Mouse (Mus musculus) cortical plate, adult 2 months (tissue): ENCODE measurements at regions not wholly inside any gene's neighbourhood (a gene's known extent, or its start where the extent isn't known, plus 50 kb on each side); places are given as distances from the start of the nearest gene placed in this dataset.
"Not testable (repeated sequence)": the region's sequence is repeated elsewhere in the genome, so short reads cannot be mapped to it uniquely, and the experiment has no call there.

Experiments
- H3K27ac ChIP-seq: fragments of 200-500 bp; 2 replicates; pipeline ENCODE4 v1.5.1; 2012; ENCODE audit warnings: low read length, control low read depth, inconsistent platforms; ENCODE audit not compliant: insufficient read depth
- H3K4me1 ChIP-seq: fragments of 200-500 bp; 2 replicates; pipeline ENCODE4 v1.6.1; 2011; ENCODE audit warnings: low read length; ENCODE audit not compliant: control insufficient read depth, insufficient read depth
- H3K4me3 ChIP-seq: fragments of 200-500 bp; 2 replicates; pipeline ENCODE4 v1.5.1; 2011; ENCODE audit warnings: mild to moderate bottlenecking, low read length, control low read depth; ENCODE audit not compliant: insufficient read depth
- CTCF ChIP-seq: fragments of 200-500 bp; IDR thresholded peaks from 2 replicates; pipeline ENCODE4 v1.5.1; 2011; ENCODE audit warnings: mild to moderate bottlenecking, control low read depth, low read length; ENCODE audit not compliant: insufficient read depth; ENCODE audit errors: extremely low read depth
- POLR2A ChIP-seq: fragments of 200-500 bp; IDR thresholded peaks from 2 replicates; pipeline ENCODE4 v1.6.1; 2011; ENCODE audit warnings: mild to moderate bottlenecking, low read length, control low read depth; ENCODE audit not compliant: insufficient read depth; ENCODE audit errors: extremely low read depth

DNA sequence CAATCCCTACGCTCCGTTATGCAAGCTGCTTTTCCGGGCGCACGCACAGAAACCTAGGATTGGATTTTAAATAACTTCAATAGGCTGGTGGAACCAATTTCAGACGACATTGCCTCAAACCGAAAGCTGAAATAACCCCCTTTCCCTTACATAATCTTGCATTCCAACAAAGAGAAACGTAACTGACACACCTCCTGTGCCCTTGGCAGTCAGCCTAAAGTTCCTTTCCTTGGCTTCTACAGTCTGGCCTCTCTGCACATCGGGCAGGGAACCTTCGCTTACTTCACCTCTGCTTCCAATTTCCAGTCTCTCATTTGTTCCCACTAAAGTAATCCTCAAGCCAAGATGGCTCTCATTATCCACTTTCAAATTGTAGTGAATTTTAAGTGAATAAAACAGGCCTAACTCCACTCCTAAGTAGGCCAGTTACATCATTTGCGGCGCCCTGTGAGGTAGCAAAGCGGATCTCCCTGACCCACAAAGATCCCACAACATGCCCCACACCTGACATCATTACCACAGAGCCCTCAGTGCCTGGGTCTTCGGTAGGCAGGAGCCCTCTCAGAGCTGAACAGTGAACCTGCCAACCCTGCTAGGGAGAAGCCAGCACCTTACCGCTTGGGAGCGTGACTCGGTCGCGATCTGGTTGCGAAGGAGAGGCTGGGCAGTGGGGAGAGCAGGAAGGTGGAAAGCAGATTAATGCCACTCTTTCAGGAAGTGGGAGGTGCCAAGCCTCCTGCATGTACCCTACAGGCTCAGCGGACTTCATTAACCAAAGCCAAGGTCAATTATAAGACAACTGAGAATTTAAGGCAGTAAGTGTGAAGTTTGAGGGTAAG lies 279.0 kb upstream of the Arglu1 start:
- no peak for TF ChIP-seq POLR2A
- TF ChIP-seq CTCF, result no peak
- Histone ChIP-seq H3K4me1 (no peaks in the 10 kb centered on the region), H3K4me3 (no peak overlapping the region), H3K27ac (no peak overlapping the region)

DNA sequence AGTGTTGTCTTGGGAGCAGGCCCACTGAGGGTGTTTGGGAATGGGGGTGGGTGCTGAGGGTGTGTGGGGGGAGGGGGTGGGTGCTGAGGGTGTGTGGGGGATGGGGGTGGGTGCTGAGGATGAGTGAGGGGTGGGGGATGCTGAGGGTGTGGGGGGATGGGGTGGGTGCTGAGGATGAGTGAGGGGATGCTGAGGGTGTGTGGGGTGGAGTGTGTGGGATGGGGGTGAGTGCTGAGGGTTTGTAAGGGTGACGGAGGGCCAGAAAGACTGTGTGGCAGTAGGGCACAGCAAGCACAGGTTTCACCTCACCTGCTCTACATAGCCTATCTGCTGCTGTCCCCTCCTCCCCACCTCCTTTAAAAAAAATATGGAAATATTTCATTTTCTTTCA lies 276.3 kb upstream of the Arglu1 start:
- Histone ChIP-seq H3K4me3 (no peak overlapping the region), H3K27ac (no peak overlapping the region), H3K4me1 (no peaks in the 10 kb centered on the region)
- TF ChIP-seq CTCF (no peak), POLR2A (no peak)

DNA sequence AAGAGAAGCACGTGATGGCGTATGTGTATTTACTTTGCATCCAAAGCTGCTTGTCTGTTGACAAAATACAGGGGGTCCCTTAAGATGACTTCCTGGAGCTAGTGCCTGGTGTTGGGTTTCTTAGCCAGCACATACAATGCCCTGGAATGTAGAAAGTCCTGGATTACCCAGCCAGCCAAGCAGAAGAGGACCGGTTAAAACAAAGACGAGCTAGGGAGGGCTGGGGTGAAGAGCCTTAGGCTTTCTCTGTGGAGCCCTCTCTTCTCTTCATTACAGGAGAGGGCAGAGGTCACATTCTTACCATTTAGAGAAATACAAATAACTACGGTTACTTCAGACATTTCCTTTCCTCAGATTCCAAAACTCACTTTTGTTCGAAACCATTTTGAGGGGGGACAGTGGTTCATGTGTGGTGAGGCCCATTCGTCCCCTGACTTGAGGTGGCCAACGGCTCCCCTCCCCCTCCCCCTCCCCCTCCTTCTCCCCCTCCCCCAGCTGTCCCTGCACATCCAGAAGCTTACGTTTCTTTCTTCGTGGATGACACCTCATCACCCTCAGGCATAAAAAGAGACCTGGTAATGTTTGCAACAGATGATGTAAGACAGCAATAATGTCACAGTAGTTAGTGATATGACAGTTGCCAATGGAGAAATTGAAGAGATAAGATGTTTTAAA lies 275.8 kb upstream of the Arglu1 start:
- no peaks in the 10 kb centered on the region for H3K4me1 ChIP-seq
- no peak for TF ChIP-seq POLR2A
- no peak for TF ChIP-seq CTCF
- no peak overlapping the region for H3K27ac ChIP-seq
- H3K4me3 ChIP-seq, result no peak overlapping the region

DNA sequence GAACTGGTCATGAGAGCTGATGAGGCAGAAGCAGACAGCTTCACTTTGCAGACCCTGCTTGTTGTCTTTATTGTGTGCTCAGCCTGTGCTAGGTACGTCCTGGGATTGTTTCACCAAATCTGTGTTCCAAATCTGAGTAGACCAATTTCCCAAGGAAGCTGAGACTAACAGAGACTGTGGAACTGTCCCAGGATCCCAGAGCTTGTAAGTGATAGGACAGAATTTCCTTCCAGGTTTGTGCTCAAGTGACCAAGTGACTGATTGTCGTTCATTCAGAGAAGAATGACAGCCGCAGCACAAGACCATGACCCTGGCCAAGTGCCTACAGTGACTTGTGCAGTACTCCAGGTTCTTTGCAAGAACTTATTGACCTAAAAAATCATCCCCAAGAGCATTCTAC lies 269.9 kb upstream of the Arglu1 start:
- no peak for TF ChIP-seq POLR2A
- no peak for TF ChIP-seq CTCF
- Histone ChIP-seq H3K4me1 (no peaks in the 10 kb centered on the region), H3K27ac (0 out of 2 replicates have a peak overlapping the region, but pooled peaks have one; percentile 29), H3K4me3 (no peak overlapping the region)

DNA sequence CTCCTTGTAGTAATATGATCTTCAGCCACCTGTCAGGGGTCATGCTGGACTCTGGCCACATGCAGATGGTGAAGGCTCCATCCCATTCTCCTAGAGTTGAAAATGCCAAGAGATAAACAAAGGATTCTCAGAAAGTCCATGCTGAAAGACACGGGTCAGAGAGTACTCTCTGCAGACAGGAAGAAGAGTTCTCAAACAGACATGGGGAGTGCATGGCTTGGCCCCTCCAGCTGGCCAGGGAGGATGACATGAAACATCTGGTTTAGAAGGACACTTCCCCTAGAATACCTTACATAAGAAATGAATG lies 269.4 kb upstream of the Arglu1 start:
- TF ChIP-seq CTCF (no peak), POLR2A (no peak)
- Histone ChIP-seq H3K4me1 (no peaks in the 10 kb centered on the region), H3K4me3 (no peak overlapping the region), H3K27ac (peak overlapping the region; percentile 88)

DNA sequence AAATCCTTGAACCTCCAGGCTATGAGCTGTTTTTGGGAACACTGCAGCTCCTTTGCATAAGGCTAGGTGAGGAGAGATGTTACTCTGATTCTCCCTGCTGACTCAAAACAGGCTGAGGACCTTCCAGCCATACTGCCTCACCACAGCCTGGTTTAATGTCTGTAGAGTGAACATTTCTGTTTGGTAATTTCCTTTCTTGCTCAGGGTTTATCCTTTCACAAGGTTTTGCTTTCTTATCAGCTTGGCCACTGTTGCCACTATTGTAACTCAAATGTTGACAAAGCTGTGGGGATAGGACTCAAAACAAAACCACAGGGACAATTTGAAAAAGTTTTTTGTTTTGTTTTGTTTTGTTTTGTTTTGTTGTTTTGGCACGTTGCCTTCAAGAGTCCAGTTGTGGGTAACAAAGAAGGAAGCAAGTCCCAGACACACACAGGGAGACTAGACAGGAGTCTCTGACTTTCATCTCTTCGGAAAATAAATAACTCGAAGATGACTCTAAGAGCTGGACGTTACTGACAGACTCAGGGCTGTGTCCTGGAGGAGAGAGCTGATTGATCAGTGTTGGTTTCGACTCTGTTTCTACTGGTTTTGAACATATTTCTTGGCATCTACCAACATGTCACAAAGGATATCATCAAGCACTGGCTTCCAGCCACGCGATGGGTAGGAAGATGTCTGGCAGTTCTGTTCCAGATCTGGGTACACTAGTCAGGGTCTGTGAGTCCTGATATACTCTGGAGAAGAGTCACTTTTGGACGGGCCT lies 268.9 kb upstream of the Arglu1 start:
- Histone ChIP-seq H3K4me1 (no peaks in the 10 kb centered on the region), H3K27ac (peak overlapping the region; percentile 88), H3K4me3 (no peak overlapping the region)
- TF ChIP-seq POLR2A (no peak), CTCF (no peak)

DNA sequence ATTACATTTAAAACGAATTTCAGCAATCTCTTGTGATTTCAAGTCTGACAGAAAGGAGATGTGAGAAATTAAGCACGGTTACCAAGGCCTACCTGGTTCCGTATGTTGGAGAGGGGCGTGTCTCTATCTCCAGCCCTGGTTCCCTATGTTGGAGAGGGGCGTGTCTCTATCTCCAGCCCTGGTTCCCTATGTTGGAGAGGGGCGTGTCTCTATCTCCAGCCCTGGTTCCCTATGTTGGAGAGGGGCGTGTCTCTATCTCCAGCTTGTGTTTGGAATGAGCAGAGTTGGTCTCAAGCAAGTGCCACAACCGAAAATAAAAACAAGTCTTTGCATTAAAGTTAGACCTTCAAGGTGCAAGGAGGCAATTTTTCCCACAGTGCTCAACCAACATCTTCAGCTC lies 267.8 kb upstream of the Arglu1 start:
- not testable (repeated sequence) for H3K4me1 ChIP-seq, H3K27ac ChIP-seq, H3K4me3 ChIP-seq

DNA sequence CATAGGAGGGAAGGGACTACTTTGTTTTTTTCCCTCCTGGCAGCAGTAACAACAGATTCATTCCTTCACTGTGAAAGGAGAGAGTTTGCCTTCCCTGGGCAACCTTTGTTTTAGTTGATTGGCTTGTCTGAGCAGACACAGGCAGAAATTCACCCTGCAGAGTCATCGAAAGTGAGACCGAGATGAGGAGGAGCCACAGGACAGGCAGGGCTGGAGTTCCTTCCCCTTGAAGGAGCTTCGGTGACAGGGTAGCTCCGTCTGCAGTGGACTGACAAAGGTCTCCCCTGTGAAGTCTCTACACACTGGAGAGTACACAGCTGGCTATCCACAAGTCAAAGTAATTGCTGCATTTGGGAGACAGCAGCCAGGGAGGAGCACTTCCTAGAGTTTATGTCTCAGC lies 261.9 kb upstream of the Arglu1 start:
- Histone ChIP-seq H3K27ac (no peak overlapping the region), H3K4me1 (no peaks in the 10 kb centered on the region), H3K4me3 (no peak overlapping the region)
- TF ChIP-seq POLR2A (no peak), CTCF (no peak)

DNA sequence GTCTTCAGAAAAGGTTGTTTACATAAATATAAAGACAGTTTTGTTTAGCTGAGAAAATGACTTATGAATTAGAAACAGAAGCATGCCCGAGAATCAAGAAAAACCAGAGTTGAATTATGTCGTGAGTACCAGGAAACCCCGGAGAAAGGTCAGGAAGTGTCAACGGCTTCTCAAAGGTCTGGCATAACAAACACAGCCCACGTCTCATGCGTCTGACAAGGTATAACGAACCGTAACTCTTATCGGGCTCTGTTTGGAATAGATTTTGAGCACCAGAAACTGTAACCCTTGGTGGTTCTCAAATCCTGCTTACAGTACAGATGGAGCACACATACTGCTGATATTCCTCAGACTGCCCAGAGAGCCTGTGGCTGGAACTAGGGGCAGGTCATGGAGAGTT lies 260.9 kb upstream of the Arglu1 start:
- TF ChIP-seq CTCF (no peak), POLR2A (no peak)
- H3K4me1 ChIP-seq, result no peaks in the 10 kb centered on the region
- no peak overlapping the region for H3K27ac ChIP-seq
- H3K4me3 ChIP-seq, result no peak overlapping the region
